Mouse (Mus musculus): ENCODE measurements at regions not wholly inside any gene's neighbourhood (a gene's known extent, or its start where the extent isn't known, plus 50 kb on each side); places are given as distances from the start of the nearest gene placed in this dataset.

DNA sequence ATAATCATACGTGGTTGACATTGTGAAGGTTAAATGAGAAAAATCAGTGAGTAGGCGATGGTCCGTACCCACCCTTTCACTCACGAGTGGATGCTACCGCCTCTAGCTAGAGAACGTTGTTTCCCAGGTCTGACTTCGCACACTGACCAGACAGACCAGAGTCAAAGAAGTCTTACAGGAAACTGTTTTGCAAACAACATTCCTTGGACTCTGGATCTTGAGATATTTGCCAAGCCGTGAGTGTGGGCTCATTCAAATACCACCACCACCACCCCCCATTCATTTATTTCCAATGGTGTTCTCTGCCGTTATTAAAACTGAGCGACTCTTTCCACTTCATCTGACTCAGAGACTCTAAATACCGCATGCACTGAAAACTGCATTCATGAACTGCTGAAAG lies 234.2 kb downstream of the Lmo4 start:
- TF ChIP-seq POLR2A (IDR thresholded peaks at IDR 0.05; ENCODE audit: low read depth, low read length) (no peak), CTCF (IDR thresholded peaks at IDR 0.05; ENCODE audit: borderline replicate concordance, insufficient read depth, low read length) (no peak)
